Mouse (Mus musculus): ENCODE data around the gene Ahnak.

The Ahnak gene

DNA sequence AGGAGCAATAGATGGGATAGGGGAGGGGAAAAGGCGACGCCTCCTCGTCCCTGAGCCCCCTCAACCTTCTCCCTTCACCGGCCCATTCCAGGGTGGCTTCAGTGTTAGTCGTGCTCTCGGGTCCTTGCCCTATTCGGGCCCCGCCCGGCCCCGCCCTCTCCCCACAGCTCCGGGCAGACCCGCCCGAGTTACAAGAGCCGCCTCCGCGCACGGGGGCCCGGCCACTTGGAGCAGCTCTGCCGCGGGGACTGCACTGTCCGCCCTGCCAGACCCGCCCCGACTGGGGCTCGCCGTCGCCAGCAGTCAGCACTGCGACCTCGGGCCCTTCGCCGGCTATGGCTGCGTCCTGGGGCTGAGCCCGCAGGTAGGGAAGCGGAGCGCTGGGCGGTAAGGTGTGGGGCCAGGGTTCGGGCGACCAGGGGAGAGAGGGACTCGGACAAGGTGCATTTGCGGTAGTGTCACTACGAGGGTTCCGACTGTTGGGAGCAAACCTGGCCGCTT, at the start of gene Ahnak:
Ahnak (plus strand) TSS at position 219 of the 501 bp plus-strand sequence.
- in situ Hi-C loops (cut with MboI; ENCODE audit: low sequenced_read_pairs): no loop called here

GRCm38 (mm10) chr19:8940526-8941133, 48.5 kb upstream of the Ahnak start:
- in situ Hi-C loops (cut with MboI; ENCODE audit: low sequenced_read_pairs): no loop called here

- in situ Hi-C loops (cut with MboI; ENCODE audit: low sequenced_read_pairs): no loop called here
These were observed 48.0 kb upstream of the Ahnak start for GRCm38 (mm10) chr19:8941136-8941514.

- in situ Hi-C loops (cut with MboI; ENCODE audit: low sequenced_read_pairs): no loop called here
These were observed 47.4 kb upstream of the Ahnak start, which contains the start of gene Mta2 for GRCm38 (mm10) chr19:8941515-8942217. Gene Mta2 (plus strand): TSS chr19:8941875.

DNA sequence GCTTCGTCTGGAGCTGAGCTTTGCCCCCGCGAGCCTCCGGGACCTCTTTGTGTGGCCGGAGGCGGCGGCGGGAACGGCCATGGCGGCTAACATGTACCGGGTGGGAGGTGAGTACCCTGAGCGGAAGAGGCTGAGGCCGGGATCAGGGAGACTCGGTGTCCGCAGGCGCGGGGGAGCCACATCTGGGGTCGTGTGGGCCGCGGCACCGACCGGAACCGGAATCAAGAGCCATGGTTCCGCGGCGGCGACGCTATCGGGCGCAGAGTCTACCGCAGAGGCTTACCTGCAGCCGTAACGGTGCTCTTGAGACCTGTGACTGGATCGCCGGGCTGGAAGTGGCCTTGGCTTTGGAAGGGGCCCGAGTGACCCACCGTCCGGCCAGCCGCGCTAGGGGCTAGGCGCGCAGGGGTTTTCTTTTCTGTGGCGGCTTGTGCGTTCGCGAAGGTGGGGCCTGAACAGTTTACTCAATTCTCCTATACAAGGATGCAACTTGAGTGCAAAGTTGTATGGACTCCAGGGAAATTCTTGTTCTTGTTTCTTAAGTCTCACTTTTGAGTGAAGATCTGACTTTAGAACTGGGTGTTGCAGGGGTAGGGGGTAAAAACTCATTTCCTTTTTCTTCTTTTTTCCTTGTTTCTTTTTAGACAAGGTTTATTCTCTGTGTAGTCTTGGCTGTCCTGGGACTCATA, 46.7 kb upstream of the Ahnak start:
- in situ Hi-C loops (cut with MboI; ENCODE audit: low sequenced_read_pairs): no loop called here

DNA sequence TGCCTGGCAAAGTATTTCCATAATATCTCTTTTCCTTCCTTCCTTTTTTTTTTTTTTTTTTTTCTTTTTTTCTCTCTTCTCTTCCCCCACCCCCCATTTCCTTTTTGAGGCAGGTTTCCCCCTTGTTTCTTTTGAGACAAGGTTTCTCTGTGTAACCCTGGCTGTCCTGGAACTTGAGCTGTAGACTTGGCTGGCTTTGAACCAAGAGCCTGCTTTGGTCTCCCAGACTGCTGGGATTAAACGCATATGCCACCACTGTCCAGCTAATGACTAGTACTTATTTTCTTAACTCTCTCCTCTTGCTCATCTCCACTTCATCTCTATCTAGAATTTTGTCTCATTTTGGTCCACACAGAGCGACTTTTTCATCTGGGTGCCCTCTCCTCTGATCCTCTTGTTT, 46.0 kb upstream of the Ahnak start:
- in situ Hi-C loops (cut with MboI; ENCODE audit: low sequenced_read_pairs): no loop called here

GRCm38 (mm10) chr19:8944062-8944461, 45.0 kb upstream of the Ahnak start:
- in situ Hi-C loops (cut with MboI; ENCODE audit: low sequenced_read_pairs): no loop called here

DNA sequence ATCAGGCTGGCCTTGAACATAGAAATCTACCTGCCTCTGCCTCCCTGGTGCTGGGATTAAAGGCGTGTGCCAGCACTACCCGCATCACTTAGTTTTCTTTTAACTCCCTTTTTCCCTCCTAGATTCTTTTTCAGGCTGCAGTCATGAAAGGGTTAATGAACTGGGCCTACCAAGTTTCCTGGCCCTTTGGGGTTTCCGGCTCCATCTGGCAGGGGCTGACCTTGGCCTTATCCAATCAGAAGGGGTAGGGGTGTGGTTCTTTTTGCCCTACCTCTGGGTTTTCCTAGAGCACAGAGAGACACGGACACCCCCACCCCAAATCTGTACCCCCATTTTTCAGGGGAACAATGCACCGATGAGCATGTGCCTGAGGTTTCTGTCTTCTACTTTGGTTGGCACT, 44.3 kb upstream of the Ahnak start:
- in situ Hi-C loops (cut with MboI; ENCODE audit: low sequenced_read_pairs): no loop called here

DNA sequence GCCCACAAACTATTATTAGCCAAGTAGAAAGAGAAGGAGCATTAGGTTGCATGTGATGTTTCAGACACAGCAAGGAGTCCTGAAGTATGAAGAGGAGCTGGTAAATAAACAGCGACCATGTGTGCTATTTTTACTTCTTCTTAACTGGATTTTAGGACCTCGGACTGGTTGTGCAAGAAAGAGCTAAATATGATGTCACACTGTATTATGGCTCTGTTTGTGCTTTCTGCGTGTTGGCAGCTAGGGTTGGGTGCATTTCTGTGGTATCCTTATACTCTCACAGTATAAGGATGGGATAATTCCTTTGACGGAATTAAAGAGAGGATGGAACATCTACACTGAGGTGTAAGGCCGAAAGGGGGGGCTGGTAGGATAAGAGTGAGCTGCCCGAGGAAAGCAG, 43.8 kb upstream of the Ahnak start:
- in situ Hi-C loops (cut with MboI; ENCODE audit: low sequenced_read_pairs): no loop called here

DNA sequence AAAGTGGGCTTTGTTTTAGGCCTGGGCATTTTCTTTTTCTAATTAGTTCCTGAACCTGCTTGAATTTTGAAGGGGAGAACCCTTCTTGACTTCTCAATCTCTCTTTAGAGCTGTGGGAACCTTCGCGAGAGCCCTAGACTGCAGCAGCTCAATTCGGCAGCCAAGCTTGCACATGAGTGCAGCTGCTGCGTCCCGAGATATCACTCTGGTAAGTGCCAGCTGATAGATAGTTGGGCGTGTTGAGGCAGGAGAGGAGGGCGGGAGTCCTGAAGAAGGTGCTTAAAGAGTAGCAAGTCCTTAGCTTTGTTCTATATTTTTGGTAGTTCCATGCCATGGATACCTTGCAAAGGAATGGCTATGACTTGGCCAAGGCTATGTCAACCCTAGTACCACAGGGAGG, 42.2 kb upstream of the Ahnak start:
- in situ Hi-C loops (cut with MboI; ENCODE audit: low sequenced_read_pairs): no loop called here

DNA sequence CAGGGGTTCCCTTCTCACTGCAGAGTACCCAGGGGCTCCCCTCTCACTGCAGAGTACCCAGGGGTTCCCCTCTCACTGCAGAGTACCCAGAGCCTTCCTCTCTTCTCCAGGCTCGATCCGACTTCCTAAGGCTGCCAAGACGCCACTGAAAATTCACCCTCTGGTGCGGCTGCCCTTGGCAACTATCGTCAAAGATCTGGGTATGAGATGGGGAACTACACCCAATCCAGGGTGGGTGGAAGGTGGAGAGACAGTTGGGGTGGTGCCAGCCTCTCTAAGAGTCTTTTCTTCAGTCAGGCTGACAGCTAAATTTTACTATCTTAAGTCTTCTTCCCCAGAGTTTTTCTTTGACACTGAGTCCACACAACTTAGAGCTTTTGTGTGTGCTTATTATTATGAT, 38.9 kb upstream of the Ahnak start:
- in situ Hi-C loops (cut with MboI; ENCODE audit: low sequenced_read_pairs): no loop called here

- in situ Hi-C loops (cut with MboI; ENCODE audit: low sequenced_read_pairs): no loop called here
These were observed 36.8 kb upstream of the Ahnak start for GRCm38 (mm10) chr19:8952241-8952640.

GRCm38 (mm10) chr19:8953135-8954039, 35.7 kb upstream of the Ahnak start, which contains the start of gene Tut1:
Gene Tut1 (plus strand): TSS chr19:8953847.
- in situ Hi-C loops (cut with MboI; ENCODE audit: low sequenced_read_pairs): no loop called here

GRCm38 (mm10) chr19:8954171-8954570, 34.9 kb upstream of the Ahnak start:
- in situ Hi-C loops (cut with MboI; ENCODE audit: low sequenced_read_pairs): no loop called here

DNA sequence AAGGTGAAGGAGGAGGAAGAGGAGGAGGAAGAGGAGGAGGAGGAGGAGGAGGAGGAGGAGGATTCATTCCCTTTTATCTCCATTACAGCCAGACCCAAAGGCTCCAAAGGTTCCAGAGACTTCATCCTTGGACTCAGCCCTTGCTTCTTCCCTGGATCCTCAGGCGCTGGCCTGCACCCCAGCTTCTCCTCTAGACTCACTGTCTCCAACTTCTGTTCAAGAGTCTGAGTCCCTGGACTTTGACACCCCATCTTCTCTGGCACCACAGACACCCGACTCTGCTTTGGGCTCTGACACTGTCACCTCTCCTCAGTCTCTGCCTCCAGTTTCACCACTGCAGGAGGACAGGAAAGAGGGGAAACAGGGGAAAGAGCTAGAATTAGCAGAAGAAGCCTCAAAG, 26.8 kb upstream of the Ahnak start:
- in situ Hi-C loops (cut with MboI; ENCODE audit: low sequenced_read_pairs): no loop called here

DNA sequence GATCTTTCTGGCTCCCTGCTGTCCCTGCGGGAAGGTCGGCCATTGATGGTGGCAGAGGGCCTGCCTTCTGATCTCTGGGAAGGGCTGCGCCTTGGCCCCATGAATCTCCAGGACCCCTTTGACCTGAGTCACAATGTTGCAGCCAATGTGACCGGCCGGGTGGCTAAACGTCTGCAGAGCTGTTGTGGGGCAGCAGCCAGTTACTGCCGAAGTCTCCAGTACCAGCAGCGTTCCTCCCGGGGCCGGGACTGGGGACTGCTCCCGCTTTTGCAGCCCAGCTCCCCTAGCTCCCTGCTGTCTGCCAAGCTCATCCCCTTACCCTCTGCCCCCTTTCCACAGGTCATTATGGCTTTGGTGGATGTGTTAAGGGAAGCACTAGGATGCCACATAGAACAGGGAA, 24.0 kb upstream of the Ahnak start:
- in situ Hi-C loops (cut with MboI; ENCODE audit: low sequenced_read_pairs): no loop called here

GRCm38 (mm10) chr19:8965771-8966170, 23.3 kb upstream of the Ahnak start:
- in situ Hi-C loops (cut with MboI; ENCODE audit: low sequenced_read_pairs): no loop called here

GRCm38 (mm10) chr19:8966198-8966589, 22.9 kb upstream of the Ahnak start:
- in situ Hi-C loops (cut with MboI; ENCODE audit: low sequenced_read_pairs): no loop called here

- in situ Hi-C loops (cut with MboI; ENCODE audit: low sequenced_read_pairs): no loop called here
These were observed 22.3 kb upstream of the Ahnak start, which contains the start of gene Eef1g for GRCm38 (mm10) chr19:8966590-8967372. Gene Eef1g (plus strand): TSS chr19:8967041.

- in situ Hi-C loops (cut with MboI; ENCODE audit: low sequenced_read_pairs): no loop called here
These were observed 21.7 kb upstream of the Ahnak start for GRCm38 (mm10) chr19:8967373-8967743.

Measured in CH12F3 (cell line).